Mouse (Mus musculus) hindbrain, postnatal 0 days (tissue): Measurements from ENCODE around the gene Chst2. TPM values are rescaled to one million over a fixed set of nuclear protein-coding genes. Genes with fewer than 3 reads are reported as not detected.

Source experiments
- ATAC-seq: fragments of 200-750 bp; cut with Nextera tagmentation; 2 replicates; pipeline ENCODE4 v1.8.0; 2017; ENCODE audit warnings: mild to moderate bottlenecking, moderate TSS enrichment, moderate library complexity
- DNase-seq: peaks from one replicate; pipeline ENCODE4 v3.0.0-alpha.2; 2015; ENCODE audit warnings: low spot score
- H3K27ac ChIP-seq: fragments of 300-500 bp; sonication (generic); 2 replicates; pipeline ENCODE4 v1.5.1; 2014; ENCODE audit warnings: mild to moderate bottlenecking
- H3K27me3 ChIP-seq: fragments of 300-500 bp; sonication (generic); 2 replicates; pipeline ENCODE4 v1.6.1; 2014; ENCODE audit warnings: low read length, mixed read lengths; ENCODE audit not compliant: insufficient read depth
- H3K36me3 ChIP-seq: fragments of 300-500 bp; sonication (generic); 2 replicates; pipeline ENCODE4 v1.6.1; 2014; ENCODE audit warnings: low read length, mixed read lengths; ENCODE audit not compliant: insufficient read depth
- H3K4me1 ChIP-seq: fragments of 300-500 bp; sonication (generic); 2 replicates; pipeline ENCODE4 v1.6.1; 2014; ENCODE audit warnings: antibody characterized with exemption, low read length, mixed read lengths; ENCODE audit not compliant: insufficient read depth
- H3K4me2 ChIP-seq: fragments of 300-500 bp; sonication (generic); 2 replicates; pipeline ENCODE4 v1.6.1; 2014; ENCODE audit warnings: low read depth, mild to moderate bottlenecking, low read length, moderate library complexity, mixed read lengths
- H3K4me3 ChIP-seq: fragments of 300-500 bp; sonication (generic); 2 replicates; pipeline ENCODE4 v1.5.1; 2014; ENCODE audit warnings: low read length
- H3K9ac ChIP-seq: fragments of 300-500 bp; sonication (generic); replicated peaks from 2 replicates; pipeline ENCODE4 v1.6.1; 2014; ENCODE audit warnings: mild to moderate bottlenecking, low read length, moderate library complexity, mixed read lengths
- H3K9me3 ChIP-seq: fragments of 300-500 bp; sonication (generic); 2 replicates; pipeline ENCODE4 v1.6.1; 2016; ENCODE audit warnings: low read length, mixed read lengths
- CTCF ChIP-seq: IDR thresholded peaks from 2 replicates; pipeline ENCODE4 v1.5.1; 2016; ENCODE audit warnings: antibody characterized with exemption, control low read depth, low read depth
- WGBS: fragments of 180-500 bp; shearing (Covaris S2); extraction: QIAGEN DNeasy Blood & Tissue Kit; methylation state at CpG from one replicate; pipeline ENCODE4 v1.1.7; 2014; 5-methylcytosine and 5-hydroxymethylcytosine counted together
- polyA plus RNA-seq: library from polyadenylated mRNA; unstranded; fragments of >200 nt; fragmentation: Nextera tagmentation; extraction: Ambion mirVana; gene quantifications from 2 replicates; pipeline ENCODE4 v1.2.1, GENCODE M21; 2015
- total RNA-seq: library from RNA; depleted of rRNA; stranded (reverse); fragments of >200 nt; gene quantifications from 2 replicates; pipeline ENCODE4 v1.2.3, GENCODE M21; 2014; rRNA removed

Chst2 gene
- total RNA-seq (73.8 and 88.2 TPM in 2 replicates), polyA plus RNA-seq (27.5 and 28.0 TPM in 2 replicates)

- Histone ChIP-seq H3K4me3 (peak within 1 kb of the TSS; percentile 83), H3K36me3 (no peaks in the 10 kb centered on the region), H3K4me1 (peaks cover 6% of the 10 kb centered on the region; the same call in 1 of the 2 replicates), H3K9ac (peak within 1 kb of the TSS; percentile 83), H3K27me3 (no peaks in the 10 kb centered on the region), H3K9me3 (no peaks in the 10 kb centered on the region), H3K4me2 (peak within 1 kb of the TSS; percentile 94), H3K27ac (peak within 1 kb of the TSS; percentile 82)
- DNase-seq (peak; percentile 92), ATAC-seq (peak; percentile 95)
- WGBS, result under 1% methylated on average over 98 of the region's 102 CpGs
- peak; percentile 8 for TF ChIP-seq CTCF
Observed at GRCm38 (mm10) chr9:95406571-95407561, at the start of gene Chst2. TSS of gene Chst2 (minus strand) at chr9:95406722.

- no peaks in the 10 kb centered on the region for H3K9me3 ChIP-seq
- H3K9ac ChIP-seq, result no peak overlapping the region
- no peak overlapping the region for H3K4me2 ChIP-seq
- ATAC-seq (0 out of 2 replicates have a peak, but pooled peaks have one; percentile 19), DNase-seq (peak; percentile 52)
- no peak overlapping the region for H3K4me3 ChIP-seq
- no peak overlapping the region for H3K27ac ChIP-seq
- no peaks in the 10 kb centered on the region for H3K4me1 ChIP-seq
- no peaks in the 10 kb centered on the region for H3K36me3 ChIP-seq
- TF ChIP-seq CTCF, result no peak
- 23% methylated on average over 3 of the region's 3 CpGs for WGBS
- H3K27me3 ChIP-seq, result no peaks in the 10 kb centered on the region
Observed at GRCm38 (mm10) chr9:95451931-95452330, 45.4 kb upstream of the Chst2 start.

GRCm38 (mm10) chr9:95450586-95450985, 44.1 kb upstream of the Chst2 start:
- TF ChIP-seq CTCF, result no peak
- H3K4me2 ChIP-seq, result no peak overlapping the region
- no peak overlapping the region for H3K4me3 ChIP-seq
- H3K9ac ChIP-seq, result no peak overlapping the region
- H3K36me3 ChIP-seq, result no peaks in the 10 kb centered on the region
- no peak for ATAC-seq
- no peak for DNase-seq
- H3K27ac ChIP-seq, result no peak overlapping the region
- H3K9me3 ChIP-seq, result no peaks in the 10 kb centered on the region
- H3K4me1 ChIP-seq, result no peaks in the 10 kb centered on the region
- no peaks in the 10 kb centered on the region for H3K27me3 ChIP-seq
- WGBS, result 98% methylated on average over 8 of the region's 8 CpGs

- H3K9ac ChIP-seq, result peak overlapping the region; percentile 37; the same call in 1 of the 2 replicates
- peak overlapping the region; percentile 16; the same call in 1 of the 2 replicates for H3K4me3 ChIP-seq
- peak overlapping the region; percentile 50 for H3K4me2 ChIP-seq
- no peaks in the 10 kb centered on the region for H3K9me3 ChIP-seq
- no peaks in the 10 kb centered on the region for H3K36me3 ChIP-seq
- 0 out of 2 replicates have a peak, but pooled peaks cover 9% of the 10 kb centered on the region for H3K4me1 ChIP-seq
- peak overlapping the region; percentile 65 for H3K27ac ChIP-seq
- 13% methylated on average over 13 of the region's 13 CpGs for WGBS
- no peaks in the 10 kb centered on the region for H3K27me3 ChIP-seq
- DNase-seq (peak; percentile 82), ATAC-seq (peak; percentile 91)
- TF ChIP-seq CTCF, result peak; percentile 69
Observed at GRCm38 (mm10) chr9:95442321-95442731, 35.8 kb upstream of the Chst2 start.

GRCm38 (mm10) chr9:95437883-95438282, 31.4 kb upstream of the Chst2 start:
- Histone ChIP-seq H3K4me2 (no peak overlapping the region), H3K9me3 (no peaks in the 10 kb centered on the region), H3K4me1 (0 out of 2 replicates have a peak, but pooled peaks cover 5% of the 10 kb centered on the region), H3K27me3 (no peaks in the 10 kb centered on the region), H3K9ac (no peak overlapping the region), H3K27ac (no peak overlapping the region), H3K4me3 (no peak overlapping the region), H3K36me3 (no peaks in the 10 kb centered on the region)
- 57% methylated on average over 9 of the region's 9 CpGs for WGBS
- DNase-seq (no peak), ATAC-seq (no peak)
- no peak for TF ChIP-seq CTCF

GRCm38 (mm10) chr9:95436294-95436613, 29.7 kb upstream of the Chst2 start:
- no peak for TF ChIP-seq CTCF
- 75% methylated on average over 4 of the region's 4 CpGs for WGBS
- DNase-seq (no peak), ATAC-seq (no peak)
- Histone ChIP-seq H3K4me1 (no peaks in the 10 kb centered on the region), H3K36me3 (no peaks in the 10 kb centered on the region), H3K9ac (no peak overlapping the region), H3K4me2 (no peak overlapping the region), H3K27ac (no peak overlapping the region), H3K27me3 (no peaks in the 10 kb centered on the region), H3K4me3 (no peak overlapping the region), H3K9me3 (no peaks in the 10 kb centered on the region)
